Mouse (Mus musculus): ENCODE data around the gene Kcnk1. TPM values are rescaled to one million over a fixed set of nuclear protein-coding genes. Genes with fewer than 3 reads are reported as not detected.

Gene Kcnk1
- total and polyA plus RNA-seq, 2 experiments = 0.17 to 0.28 TPM

DNA sequence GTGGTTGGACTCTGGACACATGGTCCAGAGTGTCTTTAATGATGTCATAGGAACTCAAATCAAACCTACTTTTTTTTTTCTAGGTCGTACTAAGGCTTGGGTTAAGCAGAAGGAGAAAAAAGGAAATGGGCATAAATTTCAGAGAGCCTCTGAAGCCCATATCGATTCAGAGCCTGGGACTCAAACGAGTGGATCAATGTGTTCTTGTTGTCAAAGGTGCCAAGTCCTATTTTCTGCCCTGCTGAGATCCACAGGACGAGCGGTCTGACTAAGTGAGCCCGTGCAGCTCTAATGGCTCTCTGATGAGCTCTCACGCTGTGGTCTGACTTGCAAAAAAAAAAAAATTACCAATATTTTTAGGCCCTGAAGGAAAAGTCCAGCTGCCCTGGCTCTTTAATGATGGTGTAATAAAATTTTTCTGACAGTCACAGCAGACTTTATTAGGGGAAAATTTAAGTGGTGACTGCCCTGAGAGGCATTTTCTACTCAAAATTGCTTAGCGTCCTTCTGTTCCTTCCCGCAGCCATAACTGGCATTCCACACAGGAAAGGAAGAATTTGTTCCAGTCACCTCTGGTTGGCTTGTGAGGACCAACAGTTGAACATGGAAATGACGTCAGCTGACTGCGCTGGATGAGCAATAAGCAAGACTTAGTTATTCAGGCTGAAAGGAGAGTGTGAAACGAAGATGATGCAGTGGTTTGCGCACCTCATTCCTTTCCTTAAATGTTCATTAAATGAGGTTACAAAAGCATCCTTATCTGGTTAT is 37.6 kb upstream of the Kcnk1 start:
- H3K9ac ChIP-seq (ENCODE audit: low read depth, low read length) = no peak overlapping the region
- H3K36me3 ChIP-seq (ENCODE audit: control insufficient read depth, insufficient read depth, low read length) = no peaks in the 10 kb centered on the region
- DNase-seq (ENCODE audit: extremely low read depth, low read depth, low spot score) = peak; percentile 68
- no peak overlapping the region for H3K4me3 ChIP-seq (ENCODE audit: insufficient read depth, low read depth, low read length)
- no peaks in the 10 kb centered on the region for H3K4me1 ChIP-seq (ENCODE audit: control insufficient read depth, insufficient read depth, low read length)
- 59% methylated on average over 13 of the region's 13 CpGs for WGBS
- no peak for TF ChIP-seq POLR2A (IDR thresholded peaks at IDR 0.05; ENCODE audit: extremely low read depth, insufficient read depth, low read length)
- no peaks in the 10 kb centered on the region for H3K79me2 ChIP-seq (ENCODE audit: control insufficient read depth, insufficient read depth, low read length)
- no peak overlapping the region for H3K27ac ChIP-seq (replicated peaks; ENCODE audit: insufficient read depth, low read depth, low read length)
- 0 out of 2 replicates have a peak, but pooled peaks cover 2% of the 10 kb centered on the region for H3K27me3 ChIP-seq (ENCODE audit: control insufficient read depth, insufficient read depth, low read length)

DNA sequence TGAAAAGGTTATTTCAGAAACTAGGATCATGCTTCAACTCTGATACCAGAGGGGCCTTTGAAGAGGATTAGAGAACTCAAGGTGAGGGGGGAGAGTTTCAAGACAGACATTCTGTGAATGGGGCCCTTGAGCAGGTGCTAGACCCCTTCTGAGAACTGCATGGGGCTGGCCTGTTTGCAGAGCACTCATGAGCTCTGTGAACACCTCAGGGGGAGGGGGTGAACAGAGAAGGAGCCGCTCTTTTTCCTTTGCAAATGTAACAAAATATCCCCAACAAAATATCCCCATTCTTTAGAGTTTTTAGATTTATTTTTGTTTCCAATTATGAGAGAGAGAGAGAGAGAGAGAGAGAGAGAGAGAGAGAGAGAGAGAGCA is 37.0 kb upstream of the Kcnk1 start:
- no peak for TF ChIP-seq POLR2A (IDR thresholded peaks at IDR 0.05; ENCODE audit: extremely low read depth, insufficient read depth, low read length)
- Histone ChIP-seq H3K36me3 (ENCODE audit: control insufficient read depth, insufficient read depth, low read length) (no peaks in the 10 kb centered on the region), H3K27me3 (ENCODE audit: control insufficient read depth, insufficient read depth, low read length) (0 out of 2 replicates have a peak, but pooled peaks cover 2% of the 10 kb centered on the region), H3K4me3 (ENCODE audit: insufficient read depth, low read depth, low read length) (no peak overlapping the region), H3K27ac (replicated peaks; ENCODE audit: insufficient read depth, low read depth, low read length) (no peak overlapping the region), H3K9ac (ENCODE audit: low read depth, low read length) (no peak overlapping the region), H3K4me1 (ENCODE audit: control insufficient read depth, insufficient read depth, low read length) (no peaks in the 10 kb centered on the region), H3K79me2 (ENCODE audit: control insufficient read depth, insufficient read depth, low read length) (no peaks in the 10 kb centered on the region)
- WGBS = 62% methylated on average over 1 of the region's 1 CpGs
- DNase-seq (ENCODE audit: extremely low read depth, low read depth, low spot score) = no peak

DNA sequence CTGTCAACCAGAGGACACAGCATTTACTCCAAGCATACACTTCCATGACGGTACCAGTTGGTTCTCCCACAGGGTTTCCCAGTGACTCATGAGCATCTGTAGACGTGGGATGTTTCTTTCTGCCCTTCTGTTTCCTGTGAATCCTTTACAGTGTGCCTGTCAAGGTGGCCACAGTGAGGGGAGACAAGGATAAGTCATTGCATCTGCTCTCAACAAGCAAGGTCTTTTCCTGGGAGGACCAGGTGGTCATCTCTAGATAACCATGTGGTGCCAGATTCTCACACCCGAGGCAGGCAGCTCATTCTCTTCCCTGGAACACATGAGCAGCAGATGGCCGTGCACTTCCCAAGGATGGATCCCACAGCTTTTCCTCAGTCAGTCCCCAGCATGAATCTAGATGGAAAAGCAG is 35.6 kb upstream of the Kcnk1 start:
- no peaks in the 10 kb centered on the region for H3K4me1 ChIP-seq (ENCODE audit: control insufficient read depth, insufficient read depth, low read length)
- peaks cover 2% of the 10 kb centered on the region; the same call in 1 of the 2 replicates for H3K27me3 ChIP-seq (ENCODE audit: control insufficient read depth, insufficient read depth, low read length)
- no peak overlapping the region for H3K9ac ChIP-seq (ENCODE audit: low read depth, low read length)
- no peaks in the 10 kb centered on the region for H3K36me3 ChIP-seq (ENCODE audit: control insufficient read depth, insufficient read depth, low read length)
- DNase-seq (ENCODE audit: extremely low read depth, low read depth, low spot score) = no peak
- TF ChIP-seq POLR2A (IDR thresholded peaks at IDR 0.05; ENCODE audit: extremely low read depth, insufficient read depth, low read length) = no peak
- no peak for TF ChIP-seq CTCF (IDR thresholded peaks at IDR 0.05; ENCODE audit: low read depth, low read length)
- H3K27ac ChIP-seq (replicated peaks; ENCODE audit: insufficient read depth, low read depth, low read length) = no peak overlapping the region
- WGBS = 62% methylated on average over 4 of the region's 4 CpGs
- H3K4me3 ChIP-seq (ENCODE audit: insufficient read depth, low read depth, low read length) = no peak overlapping the region
- H3K79me2 ChIP-seq (ENCODE audit: control insufficient read depth, insufficient read depth, low read length) = no peaks in the 10 kb centered on the region

DNA sequence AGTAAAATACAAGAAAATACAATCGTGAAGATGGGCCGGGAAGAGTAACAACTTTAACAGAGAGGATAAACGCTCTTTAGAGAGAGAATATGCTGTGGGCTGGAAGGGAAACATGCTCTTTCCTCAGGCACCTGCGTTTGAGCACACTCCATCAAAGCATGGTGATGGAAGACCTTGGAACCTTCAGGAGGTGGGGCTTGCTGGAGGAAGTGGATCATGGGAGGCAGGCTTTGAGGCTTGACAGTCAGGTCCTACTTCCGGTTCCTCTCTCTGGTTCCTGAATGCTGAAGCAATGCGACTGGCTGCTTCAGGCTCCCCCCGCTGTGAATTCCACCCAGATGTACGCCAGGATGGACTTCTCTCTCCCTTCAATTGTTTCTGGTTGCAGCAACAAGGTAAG is 34.9 kb upstream of the Kcnk1 start:
- WGBS = 80% methylated on average over 8 of the region's 8 CpGs
- no peak overlapping the region for H3K27ac ChIP-seq (replicated peaks; ENCODE audit: insufficient read depth, low read depth, low read length)
- H3K36me3 ChIP-seq (ENCODE audit: control insufficient read depth, insufficient read depth, low read length) = no peaks in the 10 kb centered on the region
- no peak overlapping the region for H3K9ac ChIP-seq (ENCODE audit: low read depth, low read length)
- no peak for TF ChIP-seq POLR2A (IDR thresholded peaks at IDR 0.05; ENCODE audit: extremely low read depth, insufficient read depth, low read length)
- no peak for TF ChIP-seq CTCF (IDR thresholded peaks at IDR 0.05; ENCODE audit: low read depth, low read length)
- no peaks in the 10 kb centered on the region for H3K4me1 ChIP-seq (ENCODE audit: control insufficient read depth, insufficient read depth, low read length)
- peaks cover 5% of the 10 kb centered on the region; the same call in 1 of the 2 replicates for H3K27me3 ChIP-seq (ENCODE audit: control insufficient read depth, insufficient read depth, low read length)
- H3K79me2 ChIP-seq (ENCODE audit: control insufficient read depth, insufficient read depth, low read length) = no peaks in the 10 kb centered on the region
- DNase-seq (ENCODE audit: extremely low read depth, low read depth, low spot score) = no peak
- no peak overlapping the region for H3K4me3 ChIP-seq (ENCODE audit: insufficient read depth, low read depth, low read length)

DNA sequence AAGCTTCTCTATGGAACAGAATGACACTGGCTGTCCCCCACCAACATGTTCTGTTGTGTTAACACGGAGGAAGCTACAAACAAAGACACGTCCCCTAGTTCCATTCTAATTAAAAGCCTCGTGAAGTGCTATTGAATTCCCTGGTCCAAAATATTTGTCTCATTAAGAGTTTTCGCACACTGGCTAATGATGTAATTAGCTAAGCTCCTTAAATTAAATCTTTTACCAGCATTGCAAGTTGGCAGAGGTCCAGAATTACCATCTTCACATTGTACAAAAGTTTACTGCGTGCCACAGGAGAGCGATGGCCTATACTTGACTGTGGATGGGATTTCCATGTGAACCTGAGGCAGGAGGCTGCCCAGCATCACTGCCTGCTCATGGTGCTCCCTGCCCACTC is 33.2 kb upstream of the Kcnk1 start:
- H3K36me3 ChIP-seq (ENCODE audit: control insufficient read depth, insufficient read depth, low read length) = no peaks in the 10 kb centered on the region
- H3K79me2 ChIP-seq (ENCODE audit: control insufficient read depth, insufficient read depth, low read length) = no peaks in the 10 kb centered on the region
- H3K4me1 ChIP-seq (ENCODE audit: control insufficient read depth, insufficient read depth, low read length) = no peaks in the 10 kb centered on the region
- DNase-seq (ENCODE audit: extremely low read depth, low read depth, low spot score) = no peak
- WGBS = 93% methylated on average over 6 of the region's 6 CpGs
- H3K4me3 ChIP-seq (ENCODE audit: insufficient read depth, low read depth, low read length) = no peak overlapping the region
- H3K27me3 ChIP-seq (ENCODE audit: control insufficient read depth, insufficient read depth, low read length) = peaks cover 5% of the 10 kb centered on the region; the same call in 1 of the 2 replicates
- TF ChIP-seq CTCF (IDR thresholded peaks at IDR 0.05; ENCODE audit: low read depth, low read length) = no peak
- no peak for TF ChIP-seq POLR2A (IDR thresholded peaks at IDR 0.05; ENCODE audit: extremely low read depth, insufficient read depth, low read length)
- H3K27ac ChIP-seq (replicated peaks; ENCODE audit: insufficient read depth, low read depth, low read length) = no peak overlapping the region
- no peak overlapping the region for H3K9ac ChIP-seq (ENCODE audit: low read depth, low read length)

DNA sequence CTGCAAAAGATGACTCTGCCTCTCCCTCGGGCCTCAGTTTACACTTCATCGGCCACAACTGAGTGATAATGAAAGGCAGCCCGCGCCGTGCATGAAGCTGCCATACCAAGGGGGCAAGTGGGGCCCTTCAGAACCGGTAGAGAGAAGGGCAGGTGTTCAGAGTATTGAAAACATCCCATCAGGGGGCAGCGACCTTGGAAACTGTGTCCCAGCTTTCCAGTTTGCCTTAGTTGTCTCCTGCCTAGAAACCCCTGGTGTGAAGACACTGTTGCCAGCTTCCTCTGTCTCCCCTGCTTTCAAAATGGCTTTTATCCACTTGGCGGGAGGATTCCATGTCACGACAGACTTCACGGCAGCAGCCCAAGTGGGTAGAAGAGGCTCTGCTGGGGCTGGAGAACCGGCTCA is 31.2 kb upstream of the Kcnk1 start:
- Histone ChIP-seq H3K36me3 (ENCODE audit: control insufficient read depth, insufficient read depth, low read length) (no peaks in the 10 kb centered on the region), H3K4me1 (ENCODE audit: control insufficient read depth, insufficient read depth, low read length) (no peaks in the 10 kb centered on the region), H3K9ac (ENCODE audit: low read depth, low read length) (no peak overlapping the region), H3K27me3 (ENCODE audit: control insufficient read depth, insufficient read depth, low read length) (peaks cover 5% of the 10 kb centered on the region; the same call in 1 of the 2 replicates), H3K4me3 (ENCODE audit: insufficient read depth, low read depth, low read length) (no peak overlapping the region), H3K79me2 (ENCODE audit: control insufficient read depth, insufficient read depth, low read length) (no peaks in the 10 kb centered on the region), H3K27ac (replicated peaks; ENCODE audit: insufficient read depth, low read depth, low read length) (no peak overlapping the region)
- no peak for DNase-seq (ENCODE audit: extremely low read depth, low read depth, low spot score)
- TF ChIP-seq CTCF (IDR thresholded peaks at IDR 0.05; ENCODE audit: low read depth, low read length) (no peak), POLR2A (IDR thresholded peaks at IDR 0.05; ENCODE audit: extremely low read depth, insufficient read depth, low read length) (no peak)
- WGBS = 5% methylated on average over 11 of the region's 11 CpGs
